Mouse (Mus musculus) heart, postnatal 0 days (tissue): ENCODE results near the gene Cdh13. TPM values are rescaled to one million over a fixed set of nuclear protein-coding genes. Genes with fewer than 3 reads are reported as not detected.
A peak's percentile ranks its signal among the peaks of the same experiment; 100 is the strongest.

Experiments
- ATAC-seq: fragments of 200-750 bp; cut with Nextera tagmentation; 2 replicates; pipeline ENCODE4 v1.8.0; 2017; ENCODE audit warnings: low read depth, moderate number of reproducible peaks, moderate library complexity; ENCODE audit not compliant: insufficient read depth
- DNase-seq: peaks from one replicate; pipeline ENCODE4 v3.0.0-alpha.2; 2016; ENCODE audit warnings: low spot score
- H3K27ac ChIP-seq: fragments of 300-500 bp; sonication (generic); 2 replicates; pipeline ENCODE4 v1.5.1; 2014; ENCODE audit warnings: low read depth, mild to moderate bottlenecking
- H3K27me3 ChIP-seq: fragments of 300-500 bp; sonication (generic); 2 replicates; pipeline ENCODE4 v1.6.1; 2014; ENCODE audit warnings: low read length, mixed read lengths; ENCODE audit not compliant: control insufficient read depth, insufficient read depth
- H3K36me3 ChIP-seq: fragments of 300-500 bp; sonication (generic); replicated peaks from 2 replicates; pipeline ENCODE4 v1.6.1; 2014; ENCODE audit warnings: low read length, mixed read lengths; ENCODE audit not compliant: control insufficient read depth, insufficient read depth
- H3K4me1 ChIP-seq: fragments of 300-500 bp; sonication (generic); 2 replicates; pipeline ENCODE4 v1.6.1; 2014; ENCODE audit warnings: antibody characterized with exemption; ENCODE audit not compliant: control insufficient read depth, insufficient read depth
- H3K4me2 ChIP-seq: fragments of 300-500 bp; sonication (generic); 2 replicates; pipeline ENCODE4 v1.6.1; 2014; ENCODE audit warnings: low read depth, mild to moderate bottlenecking, low read length, moderate library complexity
- H3K4me3 ChIP-seq: fragments of 300-500 bp; sonication (generic); 2 replicates; pipeline ENCODE4 v1.5.1; 2014; ENCODE audit warnings: low read depth, low read length
- H3K9ac ChIP-seq: fragments of 300-500 bp; sonication (generic); replicated peaks from 2 replicates; pipeline ENCODE4 v1.6.1; 2014; ENCODE audit warnings: low read depth, low read length, mixed read lengths
- H3K9me3 ChIP-seq: fragments of 300-500 bp; sonication (generic); replicated peaks from 2 replicates; pipeline ENCODE4 v1.6.1; 2016; ENCODE audit warnings: low read length; ENCODE audit not compliant: control insufficient read depth
- CTCF ChIP-seq: IDR thresholded peaks from 2 replicates; pipeline ENCODE4 v1.5.1; 2016; ENCODE audit warnings: antibody characterized with exemption, control low read depth, low read depth
- EP300 ChIP-seq: IDR thresholded peaks from 2 replicates; pipeline ENCODE4 v1.6.1; 2016; ENCODE audit warnings: antibody characterized with exemption, low read depth
- WGBS: fragments of 180-500 bp; shearing (Covaris S2); extraction: QIAGEN DNeasy Blood & Tissue Kit; methylation state at CpG from one replicate; pipeline ENCODE4 v1.1.7; 2014; 5-methylcytosine and 5-hydroxymethylcytosine counted together
- polyA plus RNA-seq: library from polyadenylated mRNA; unstranded; fragments of >200 nt; fragmentation: Nextera tagmentation; extraction: Ambion mirVana; gene quantifications from 2 replicates; pipeline ENCODE4 v1.2.1, GENCODE M21; 2015
- total RNA-seq: library from RNA; depleted of rRNA; stranded (reverse); fragments of >200 nt; gene quantifications from 2 replicates; pipeline ENCODE4 v1.2.3, GENCODE M21; 2014; ENCODE audit warnings: low replicate concordance

Cdh13 gene
- total and polyA plus RNA-seq, 2 experiments from 2014 or later = 109 to 136 TPM

- Histone ChIP-seq H3K9me3 (no peaks in the 10 kb centered on the region), H3K4me2 (no peak overlapping the region), H3K36me3 (no peaks in the 10 kb centered on the region), H3K4me1 (no peaks in the 10 kb centered on the region), H3K27ac (no peak overlapping the region), H3K9ac (no peak overlapping the region), H3K4me3 (no peak overlapping the region), H3K27me3 (no peaks in the 10 kb centered on the region)
- ATAC-seq = no peak
- TF ChIP-seq EP300 = no peak
- TF ChIP-seq CTCF = no peak
- no peak for DNase-seq
- WGBS = 35% methylated on average over 6 of the region's 6 CpGs
Observed at GRCm38 (mm10) chr8:119098261-119098660, 814.7 kb downstream of the Cdh13 start.

- Histone ChIP-seq H3K27me3 (no peaks in the 10 kb centered on the region), H3K9ac (no peak overlapping the region), H3K27ac (no peak overlapping the region), H3K4me1 (no peaks in the 10 kb centered on the region), H3K4me3 (no peak overlapping the region), H3K9me3 (no peaks in the 10 kb centered on the region), H3K4me2 (no peak overlapping the region), H3K36me3 (no peaks in the 10 kb centered on the region)
- ATAC-seq = no peak
- WGBS = 77% methylated on average over 6 of the region's 6 CpGs
- no peak for DNase-seq
- no peak for TF ChIP-seq CTCF
- no peak for TF ChIP-seq EP300
Observed at GRCm38 (mm10) chr8:119102871-119103270, 819.3 kb downstream of the Cdh13 start.

- no peaks in the 10 kb centered on the region for H3K36me3 ChIP-seq
- no peak overlapping the region for H3K4me3 ChIP-seq
- H3K27me3 ChIP-seq = no peaks in the 10 kb centered on the region
- H3K4me1 ChIP-seq = 0 out of 2 replicates have a peak, but pooled peaks cover 6% of the 10 kb centered on the region
- ATAC-seq (peak; percentile 67), DNase-seq (peak; percentile 54)
- no peak overlapping the region for H3K4me2 ChIP-seq
- WGBS = 33% methylated on average over 7 of the region's 7 CpGs
- TF ChIP-seq CTCF (no peak), EP300 (no peak)
- H3K9ac ChIP-seq = no peak overlapping the region
- H3K9me3 ChIP-seq = no peaks in the 10 kb centered on the region
- no peak overlapping the region for H3K27ac ChIP-seq
Observed at GRCm38 (mm10) chr8:119109655-119110054, 826.1 kb downstream of the Cdh13 start.

GRCm38 (mm10) chr8:119112861-119113260 is 829.3 kb downstream of the Cdh13 start:
- H3K9ac ChIP-seq = no peak overlapping the region

DNA sequence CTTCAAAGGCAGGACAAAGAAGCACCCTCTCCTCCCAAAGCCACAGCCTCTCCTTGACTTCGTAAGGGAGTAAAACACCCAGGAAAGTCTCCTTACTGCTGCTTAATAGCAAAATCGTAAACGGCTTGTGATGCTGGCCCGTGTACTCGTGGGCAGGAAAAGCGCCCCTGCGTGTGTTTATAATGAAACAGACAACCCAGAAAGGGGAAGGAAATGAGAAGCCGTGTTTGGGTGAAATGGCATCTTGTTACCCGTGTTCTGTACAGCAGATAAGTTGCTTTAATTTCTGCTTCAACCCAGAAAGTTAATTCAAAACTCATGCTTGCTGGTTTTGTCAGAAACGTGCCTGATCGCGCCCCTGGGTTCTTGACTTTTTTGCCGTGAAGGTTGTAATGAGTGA is 837.7 kb downstream of the Cdh13 start:
- H3K4me3 ChIP-seq = no peak overlapping the region
- H3K36me3 ChIP-seq = no peaks in the 10 kb centered on the region
- no peak overlapping the region for H3K27ac ChIP-seq
- H3K4me1 ChIP-seq = no peaks in the 10 kb centered on the region
- no peak overlapping the region for H3K4me2 ChIP-seq
- 74% methylated on average over 13 of the region's 13 CpGs for WGBS
- H3K27me3 ChIP-seq = no peaks in the 10 kb centered on the region
- no peak overlapping the region for H3K9ac ChIP-seq
- no peak for DNase-seq
- TF ChIP-seq CTCF (no peak), EP300 (no peak)
- ATAC-seq = no peak
- no peaks in the 10 kb centered on the region for H3K9me3 ChIP-seq

More at GRCm38 (mm10) chr8:119112861-119113260, 829.3 kb downstream of the Cdh13 start:
- no peaks in the 10 kb centered on the region for H3K9me3 ChIP-seq
- no peak overlapping the region for H3K4me2 ChIP-seq
- H3K4me3 ChIP-seq = no peak overlapping the region
- no peaks in the 10 kb centered on the region for H3K27me3 ChIP-seq
- H3K4me1 ChIP-seq = 0 out of 2 replicates have a peak, but pooled peaks cover 6% of the 10 kb centered on the region
- no peak for ATAC-seq
- no peak overlapping the region for H3K27ac ChIP-seq
- no peaks in the 10 kb centered on the region for H3K36me3 ChIP-seq
- 87% methylated on average over 3 of the region's 3 CpGs for WGBS
- no peak for TF ChIP-seq EP300
- no peak for TF ChIP-seq CTCF
- no peak for DNase-seq

DNA sequence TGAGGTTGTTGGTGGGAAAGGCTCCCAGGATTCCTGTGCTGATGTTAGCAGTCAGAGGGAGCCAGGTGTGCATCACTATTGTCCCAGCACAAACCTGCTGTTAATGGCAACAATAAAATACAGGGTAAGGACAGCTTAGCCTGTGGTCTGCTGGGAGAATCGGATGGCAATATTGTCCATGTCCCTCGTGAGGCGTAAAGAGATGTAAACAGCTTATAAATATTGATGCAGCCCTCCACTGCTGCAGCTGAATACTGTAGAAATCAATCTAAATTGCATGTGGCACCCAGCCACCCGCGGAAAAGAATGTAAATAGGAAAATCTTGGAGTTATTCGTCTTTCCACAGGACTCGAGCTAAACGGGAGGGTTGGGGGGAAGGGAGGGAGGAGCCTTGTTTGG is 844.3 kb downstream of the Cdh13 start:
- no peak overlapping the region for H3K4me3 ChIP-seq
- ATAC-seq = no peak
- H3K36me3 ChIP-seq = no peaks in the 10 kb centered on the region
- H3K9me3 ChIP-seq = no peaks in the 10 kb centered on the region
- no peak overlapping the region for H3K27ac ChIP-seq
- H3K27me3 ChIP-seq = no peaks in the 10 kb centered on the region
- no peak for TF ChIP-seq EP300
- TF ChIP-seq CTCF = no peak
- 66% methylated on average over 8 of the region's 8 CpGs for WGBS
- H3K4me1 ChIP-seq = no peaks in the 10 kb centered on the region
- H3K9ac ChIP-seq = no peak overlapping the region
- H3K4me2 ChIP-seq = no peak overlapping the region
- DNase-seq = no peak
